Mouse (Mus musculus) erythroblast, embryonic 14.5 days (primary cell): ENCODE results near the gene Kidins220.

Experiments used
- GATA1 ChIP-seq: IDR thresholded peaks from 2 replicates; pipeline ENCODE4 v1.6.1; 2012; ENCODE audit warnings: low read length, inconsistent platforms, mixed read lengths
- TAL1 ChIP-seq: IDR thresholded peaks from 3 replicates; pipeline ENCODE4 v1.6.1; 2012; ENCODE audit warnings: low read length, inconsistent platforms, mixed read lengths

GRCm38 (mm10) chr12:24925684-24926083 lies 49.0 kb upstream of the Kidins220 start:
- TF ChIP-seq GATA1 (no peak), TAL1 (no peak)
